Comparison of ENCODE assay signal across 11 mouse cellular contexts in genomic region chr12:99721318-99721717, GRCm38 (mm10).
DNase-seq lines count a peak whose midpoint lies in the region; ATAC-seq and TF ChIP-seq lines count a peak whose summit lies in the region.
"Had no signal": no experiment of that assay in that cellular context is flagged by ENCODE, and none has a peak within 500 bp of the region (broad histone marks: within the 10 kb centered on the region; RNA-seq: fewer than 3 reads in every experiment).

No protein-coding gene starts in this region.

- no peak overlapping the region for H3K9ac ChIP-seq in embryonic facial prominence, embryonic 14.5 days (ENCODE audit: low read depth, low read length)
- H3K9ac ChIP-seq in midbrain, postnatal 0 days (replicated peaks; ENCODE audit: low read length, poor library complexity, severe bottlenecking), result no peak overlapping the region

- 38% methylated on average over 10 of the region's 10 CpGs for WGBS in embryonic facial prominence, embryonic 14.5 days
- WGBS in midbrain, postnatal 0 days, result 80% methylated on average over 10 of the region's 10 CpGs

- H3K4me2 ChIP-seq in embryonic facial prominence, embryonic 14.5 days (ENCODE audit: low read depth, low read length), result peak overlapping the region; percentile 16; the same call in 1 of the 2 replicates
- no peak overlapping the region for H3K4me2 ChIP-seq in midbrain, postnatal 0 days (ENCODE audit: low read depth, low read length, poor library complexity, severe bottlenecking)

- TF ChIP-seq CTCF in midbrain, postnatal 0 days (IDR thresholded peaks at IDR 0.05), result no peak

- no peaks in the 10 kb centered on the region for H3K27me3 ChIP-seq in embryonic facial prominence, embryonic 14.5 days (replicated peaks; ENCODE audit: control insufficient read depth, insufficient read depth, low read length)
- no peaks in the 10 kb centered on the region for H3K27me3 ChIP-seq in midbrain, postnatal 0 days (ENCODE audit: insufficient read depth, low read length)

- H3K4me3 ChIP-seq in embryonic facial prominence, embryonic 14.5 days (ENCODE audit: low read depth, low read length), result no peak overlapping the region
- no peak overlapping the region for H3K4me3 ChIP-seq in midbrain, postnatal 0 days (ENCODE audit: low read depth, low read length)
- H3K4me3 ChIP-seq: erythroblast, embryonic 14.5 days had no signal

- DNase-seq in layer of hippocampus, adult 11-12 months (ENCODE audit: low spot score), result peak; percentile 53
- DNase-seq in layer of hippocampus, postnatal 10 days (ENCODE audit: low spot score in 2 of 2), result no peak
- DNase-seq in embryonic facial prominence, embryonic 14.5 days (ENCODE audit: low spot score), result no peak
- peak; percentile 26 to 28 for DNase-seq in heart, postnatal 10 days
- DNase-seq in lung, postnatal 36 days, result peak; percentile 15
- no peak for DNase-seq in midbrain, postnatal 0 days (ENCODE audit: low spot score)
- no peak for DNase-seq in thymus, postnatal 10 days (ENCODE audit: low spot score in 2 of 2)
- DNase-seq: adrenal gland, postnatal 25 days; cerebellum, adult 8-10 months; kidney, postnatal 25 days had no signal

- no peaks in the 10 kb centered on the region for H3K36me3 ChIP-seq in embryonic facial prominence, embryonic 14.5 days (ENCODE audit: control insufficient read depth, insufficient read depth, low read length)
- H3K36me3 ChIP-seq in midbrain, postnatal 0 days (ENCODE audit: insufficient read depth, low read length), result no peaks in the 10 kb centered on the region

- no peaks in the 10 kb centered on the region for H3K9me3 ChIP-seq in embryonic facial prominence, embryonic 14.5 days (ENCODE audit: control insufficient read depth, low read length)
- no peaks in the 10 kb centered on the region for H3K9me3 ChIP-seq in midbrain, postnatal 0 days (ENCODE audit: low read length)

- ATAC-seq in embryonic facial prominence, embryonic 14.5 days (ENCODE audit: low read depth), result no peak
- no peak for ATAC-seq in midbrain, postnatal 0 days (ENCODE audit: low FRiP score)

- intact Hi-C loops in heart, postnatal 10 days (cut with DNase I), result no loop called here

- no peak overlapping the region for H3K27ac ChIP-seq in embryonic facial prominence, embryonic 14.5 days (replicated peaks; ENCODE audit: low read depth, low read length)
- no peak overlapping the region for H3K27ac ChIP-seq in midbrain, postnatal 0 days (ENCODE audit: low read depth, low read length)

- H3K4me1 ChIP-seq in embryonic facial prominence, embryonic 14.5 days (ENCODE audit: control insufficient read depth, insufficient read depth, low read length), result peaks cover 6% of the 10 kb centered on the region; the same call in 1 of the 2 replicates
- no peaks in the 10 kb centered on the region for H3K4me1 ChIP-seq in midbrain, postnatal 0 days (ENCODE audit: insufficient read depth, low read length)

Comparison
In these comparisons a context has a peak if more than half of its experiments do, and no peak if none do; other contexts are left out.
1. DNase-seq: peak in layer of hippocampus, adult 11-12 months (single experiment), heart, postnatal 10 days (2 of 2) and lung, postnatal 36 days (single experiment); none in layer of hippocampus, postnatal 10 days (0 of 2), embryonic facial prominence, embryonic 14.5 days (single experiment), midbrain, postnatal 0 days (single experiment) and thymus, postnatal 10 days (0 of 2).